Mouse (Mus musculus): ENCODE measurements around the gene Slc25a44. TPM values are rescaled to one million over a fixed set of nuclear protein-coding genes. Genes with fewer than 3 reads are reported as not detected.

Gene Slc25a44
- total and polyA plus RNA-seq, 2 experiments from 2014 or later, result 34.1 to 68.6 TPM

DNA sequence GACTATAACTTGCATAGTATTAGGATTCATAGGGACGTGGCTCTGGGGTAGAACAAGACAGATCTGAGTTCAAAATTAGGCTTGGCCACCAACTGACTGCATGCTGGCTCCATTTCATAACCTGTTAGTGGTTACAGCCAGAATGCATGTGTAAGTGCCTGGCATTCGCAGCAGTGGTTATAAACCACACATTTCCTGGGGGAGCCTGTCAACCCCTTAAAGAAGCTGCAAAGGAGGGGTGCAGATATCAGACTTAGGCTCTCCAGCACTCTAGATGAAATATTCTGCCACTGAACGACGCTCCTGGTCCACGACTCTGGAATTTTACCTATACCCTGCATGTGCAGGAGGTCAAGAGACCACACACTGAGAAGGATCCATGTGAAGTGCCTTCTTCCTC, 27.3 kb upstream of the Slc25a44 start:
- Histone ChIP-seq H3K4me1 (ENCODE audit: insufficient read depth, low read length) (peaks cover 10% of the 10 kb centered on the region), H3K27me3 (ENCODE audit: insufficient read depth, low read length) (no peaks in the 10 kb centered on the region), H3K4me3 (ENCODE audit: low read length) (no peak overlapping the region), H3K4me2 (ENCODE audit: low read depth, low read length) (no peak overlapping the region), H3K27ac (no peak overlapping the region), H3K9me3 (ENCODE audit: low read length) (no peaks in the 10 kb centered on the region), H3K36me3 (ENCODE audit: insufficient read depth, low read length) (peaks cover 10% of the 10 kb centered on the region; the same call in 1 of the 2 replicates), H3K9ac (replicated peaks; ENCODE audit: low read length) (no peak overlapping the region)
- ATAC-seq (no peak), DNase-seq (ENCODE audit: low spot score) (no peak)
- no peak for TF ChIP-seq CTCF (IDR thresholded peaks at IDR 0.05; ENCODE audit: low read depth)
- WGBS, result 77% methylated on average over 5 of the region's 5 CpGs

- 55% methylated on average over 12 of the region's 12 CpGs for WGBS
- Histone ChIP-seq H3K27ac (no peak overlapping the region), H3K9ac (replicated peaks; ENCODE audit: low read length) (no peak overlapping the region), H3K4me1 (ENCODE audit: insufficient read depth, low read length) (0 out of 2 replicates have a peak, but pooled peaks cover 4% of the 10 kb centered on the region), H3K27me3 (ENCODE audit: insufficient read depth, low read length) (no peaks in the 10 kb centered on the region), H3K4me2 (ENCODE audit: low read depth, low read length) (no peak overlapping the region), H3K36me3 (ENCODE audit: insufficient read depth, low read length) (peaks cover 10% of the 10 kb centered on the region; the same call in 1 of the 2 replicates), H3K4me3 (ENCODE audit: low read length) (no peak overlapping the region), H3K9me3 (ENCODE audit: low read length) (no peaks in the 10 kb centered on the region)
- DNase-seq (ENCODE audit: low spot score) (peak; percentile 42), ATAC-seq (peak; percentile 34; the same call in 1 of the 2 replicates)
- no peak for TF ChIP-seq CTCF (IDR thresholded peaks at IDR 0.05; ENCODE audit: low read depth)
These were observed 25.6 kb upstream of the Slc25a44 start for GRCm38 (mm10) chr3:88450379-88451131.

DNA sequence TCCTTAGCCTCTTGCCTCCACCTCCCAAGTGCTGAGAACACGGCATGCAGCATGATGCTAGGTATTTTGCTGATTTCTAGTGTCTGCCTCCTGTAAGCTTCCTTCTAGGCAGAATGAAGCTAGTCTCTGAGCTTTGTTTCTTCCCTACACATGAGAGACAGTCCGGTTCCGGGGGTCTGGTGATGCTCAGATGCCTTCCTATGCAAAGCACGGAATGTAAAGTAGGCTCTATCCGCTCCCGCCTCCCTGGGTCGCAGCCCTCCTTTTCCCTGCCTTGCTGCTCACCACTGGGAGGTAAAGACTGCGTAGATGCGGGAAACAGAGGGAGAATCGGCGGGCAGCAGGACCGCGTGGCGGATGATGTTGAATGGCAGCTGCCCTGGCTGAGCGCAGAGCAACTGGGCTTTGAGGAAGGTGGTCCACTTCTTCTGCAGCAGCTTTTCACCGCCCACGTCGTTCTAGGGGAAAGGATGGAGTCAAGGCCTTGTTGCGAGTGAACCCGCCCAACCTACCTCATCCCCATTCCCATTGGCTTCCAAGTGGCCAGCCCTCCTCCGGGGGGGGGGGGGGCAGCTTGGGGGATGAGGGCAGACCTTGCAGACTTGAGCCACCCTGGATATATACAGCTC, 24.6 kb upstream of the Slc25a44 start:
- 11% methylated on average over 21 of the region's 21 CpGs for WGBS
- Histone ChIP-seq H3K27ac (no peak overlapping the region), H3K36me3 (ENCODE audit: insufficient read depth, low read length) (peaks cover 10% of the 10 kb centered on the region; the same call in 1 of the 2 replicates), H3K9me3 (ENCODE audit: low read length) (no peaks in the 10 kb centered on the region), H3K27me3 (ENCODE audit: insufficient read depth, low read length) (no peaks in the 10 kb centered on the region), H3K4me2 (ENCODE audit: low read depth, low read length) (peak overlapping the region; percentile 43), H3K4me3 (ENCODE audit: low read length) (no peak overlapping the region), H3K9ac (replicated peaks; ENCODE audit: low read length) (no peak overlapping the region), H3K4me1 (ENCODE audit: insufficient read depth, low read length) (0 out of 2 replicates have a peak, but pooled peaks cover 4% of the 10 kb centered on the region)
- DNase-seq (ENCODE audit: low spot score) (peak; percentile 53), ATAC-seq (peak; percentile 66)
- TF ChIP-seq CTCF (IDR thresholded peaks at IDR 0.05; ENCODE audit: low read depth), result no peak

DNA sequence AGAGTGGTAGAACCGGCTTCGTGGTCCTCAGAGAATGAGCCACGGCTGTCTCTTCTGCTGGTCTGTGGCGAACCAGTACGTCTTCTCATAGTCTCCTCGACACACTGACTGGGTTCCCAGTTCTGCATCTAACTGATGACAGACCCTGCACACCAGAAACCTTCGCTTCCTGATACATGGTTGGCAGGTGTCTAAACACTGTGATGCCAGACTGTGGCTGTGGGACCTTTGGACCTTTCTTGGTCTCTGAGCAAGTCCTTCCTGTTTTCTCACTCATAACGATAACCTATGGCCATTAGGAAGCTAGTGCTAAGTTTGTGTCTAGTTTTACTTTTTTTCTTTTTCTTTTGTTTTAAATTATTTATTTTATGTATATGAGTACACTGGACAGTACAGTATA, 23.5 kb upstream of the Slc25a44 start:
- Histone ChIP-seq H3K4me2 (ENCODE audit: low read depth, low read length) (no peak overlapping the region), H3K27me3 (ENCODE audit: insufficient read depth, low read length) (no peaks in the 10 kb centered on the region), H3K9me3 (ENCODE audit: low read length) (no peaks in the 10 kb centered on the region), H3K27ac (no peak overlapping the region), H3K4me1 (ENCODE audit: insufficient read depth, low read length) (0 out of 2 replicates have a peak, but pooled peaks cover 4% of the 10 kb centered on the region), H3K4me3 (ENCODE audit: low read length) (no peak overlapping the region), H3K36me3 (ENCODE audit: insufficient read depth, low read length) (peaks cover 10% of the 10 kb centered on the region; the same call in 1 of the 2 replicates), H3K9ac (replicated peaks; ENCODE audit: low read length) (no peak overlapping the region)
- ATAC-seq, result no peak
- 94% methylated on average over 8 of the region's 8 CpGs for WGBS
- no peak for TF ChIP-seq CTCF (IDR thresholded peaks at IDR 0.05; ENCODE audit: low read depth)
- no peak for DNase-seq (ENCODE audit: low spot score)

DNA sequence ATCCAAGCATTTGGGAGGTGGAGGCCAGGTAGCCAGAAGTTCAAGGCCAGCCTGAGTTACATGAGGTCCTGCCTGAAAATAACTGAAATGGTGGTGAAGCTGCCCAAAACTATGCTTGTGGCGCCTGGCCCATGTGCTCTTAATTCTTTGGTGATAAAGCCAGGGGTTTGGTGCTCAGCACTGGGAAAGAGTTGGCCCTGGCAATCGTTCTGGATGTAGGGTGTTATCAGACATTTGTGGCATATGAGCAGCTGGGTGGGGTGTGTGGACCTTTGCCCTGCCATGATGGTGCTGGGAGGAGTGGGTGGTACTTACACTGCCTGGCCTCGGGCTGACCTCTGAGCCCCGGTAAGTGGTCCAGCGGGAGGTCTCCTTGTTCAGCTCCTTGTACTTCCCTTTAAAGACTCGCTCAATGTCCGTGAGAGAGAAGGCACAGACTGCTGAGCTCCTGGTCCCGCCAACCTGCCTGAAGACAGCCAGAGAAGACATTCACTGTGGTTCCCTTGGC, 22.8 kb upstream of the Slc25a44 start:
- peaks cover 7% of the 10 kb centered on the region; the same call in 1 of the 2 replicates for H3K36me3 ChIP-seq (ENCODE audit: insufficient read depth, low read length)
- 55% methylated on average over 8 of the region's 8 CpGs for WGBS
- ATAC-seq, result no peak

GRCm38 (mm10) chr3:88446471-88447123, 21.7 kb upstream of the Slc25a44 start:
- no peak overlapping the region for H3K4me2 ChIP-seq (ENCODE audit: low read depth, low read length)
- H3K9ac ChIP-seq (replicated peaks; ENCODE audit: low read length), result no peak overlapping the region
- H3K27me3 ChIP-seq (ENCODE audit: insufficient read depth, low read length), result no peaks in the 10 kb centered on the region
- no peak overlapping the region for H3K27ac ChIP-seq
- no peak overlapping the region for H3K4me3 ChIP-seq (ENCODE audit: low read length)
- ATAC-seq (no peak), DNase-seq (ENCODE audit: low spot score) (no peak)
- H3K9me3 ChIP-seq (ENCODE audit: low read length), result no peaks in the 10 kb centered on the region
- 76% methylated on average over 8 of the region's 8 CpGs for WGBS
- TF ChIP-seq CTCF (IDR thresholded peaks at IDR 0.05; ENCODE audit: low read depth), result no peak
- 0 out of 2 replicates have a peak, but pooled peaks cover 4% of the 10 kb centered on the region for H3K4me1 ChIP-seq (ENCODE audit: insufficient read depth, low read length)
- H3K36me3 ChIP-seq (ENCODE audit: insufficient read depth, low read length), result peaks cover 2% of the 10 kb centered on the region; the same call in 1 of the 2 replicates

More for the DNA sequence above, 22.8 kb upstream of the Slc25a44 start:
- H3K4me3 ChIP-seq (ENCODE audit: low read length), result no peak overlapping the region
- no peaks in the 10 kb centered on the region for H3K27me3 ChIP-seq (ENCODE audit: insufficient read depth, low read length)
- DNase-seq (ENCODE audit: low spot score), result no peak
- no peak overlapping the region for H3K9ac ChIP-seq (replicated peaks; ENCODE audit: low read length)
- TF ChIP-seq CTCF (IDR thresholded peaks at IDR 0.05; ENCODE audit: low read depth), result no peak
- H3K9me3 ChIP-seq (ENCODE audit: low read length), result no peaks in the 10 kb centered on the region
- H3K4me2 ChIP-seq (ENCODE audit: low read depth, low read length), result no peak overlapping the region
- H3K4me1 ChIP-seq (ENCODE audit: insufficient read depth, low read length), result 0 out of 2 replicates have a peak, but pooled peaks cover 4% of the 10 kb centered on the region
- no peak overlapping the region for H3K27ac ChIP-seq

Measured in hindbrain, postnatal 0 days (tissue).